Mouse (Mus musculus): Measurements from ENCODE around the gene Hist1h2ac. TPM values are rescaled to one million over a fixed set of nuclear protein-coding genes. Genes with fewer than 3 reads are reported as not detected.

Gene Hist1h2ac
- total and polyA plus RNA-seq, 3 experiments = 0.14 to 114 (median 0.97) TPM

- H3K9me3 ChIP-seq (replicated peaks; ENCODE audit: low read length) = no peaks in the 10 kb centered on the region
- no peak for DNase-seq (ENCODE audit: extremely low read depth)
- H3K4me1 ChIP-seq (ENCODE audit: control insufficient read depth in 1 of 2, insufficient read depth in 2 of 2) = peaks cover 2 to 35% of the 10 kb centered on the region in 2 experiments; a peak in 2 of 4 replicates
- TF ChIP-seq CHD1 (IDR thresholded peaks at IDR 0.05; ENCODE audit: low read depth, low read length) (no peak), EP300 (IDR thresholded peaks at IDR 0.05; ENCODE audit: low read length) (no peak), KAT2A (IDR thresholded peaks at IDR 0.05; ENCODE audit: insufficient replicate concordance, low read length) (no peak), JUND (conservative IDR thresholded peaks at IDR 0.05; ENCODE audit: low read depth, low read length) (no peak), CHD2 (IDR thresholded peaks at IDR 0.05; ENCODE audit: low read length) (no peak), ELF1 (IDR thresholded peaks at IDR 0.05; ENCODE audit: low read depth, low read length) (no peak), MEF2A (IDR thresholded peaks at IDR 0.05; ENCODE audit: borderline replicate concordance, low read depth, low read length) (no peak), POLR2AphosphoS2 (IDR thresholded peaks at IDR 0.05; ENCODE audit: low read depth, low read length) (no peak), ETS1 (conservative IDR thresholded peaks at IDR 0.05; ENCODE audit: low read depth, low read length) (no peak), MAX (IDR thresholded peaks at IDR 0.05; ENCODE audit: low read length) (no peak), MAFK (IDR thresholded peaks at IDR 0.05; ENCODE audit: insufficient replicate concordance, low read length) (no peak), USF1 (IDR thresholded peaks at IDR 0.05; ENCODE audit: low read depth, low read length) (no peak), ZMIZ1 (IDR thresholded peaks at IDR 0.05; ENCODE audit: low read depth, low read length) (no peak), MXI1 (IDR thresholded peaks at IDR 0.05; ENCODE audit: low read depth, low read length) (no peak), RAD21 (IDR thresholded peaks at IDR 0.05; ENCODE audit: low read depth, low read length) (no peak), ZC3H11A (IDR thresholded peaks at IDR 0.05; ENCODE audit: low read depth, low read length) (no peak)
- H3K27ac ChIP-seq (ENCODE audit: insufficient read depth, low read depth) = no peak overlapping the region
- no peak overlapping the region for H3K9ac ChIP-seq (ENCODE audit: insufficient read depth, low read depth)
- in situ Hi-C loops (cut with MboI; ENCODE audit: low pct_ligation_motif_present, low pct_unique_long_range_greater_than_20kb, low sequenced_read_pairs) = no loop called here
- no peak overlapping the region for H3K4me2 ChIP-seq (ENCODE audit: insufficient read depth, low read depth, poor library complexity, severe bottlenecking)
- no peaks in the 10 kb centered on the region for H3K36me3 ChIP-seq (replicated peaks in 1 of 2; ENCODE audit: control insufficient read depth in 1 of 2, insufficient read depth in 1 of 2, low read length in 1 of 2)
- no peak overlapping the region for H3K4me3 ChIP-seq (replicated peaks in 1 of 3; ENCODE audit: low read depth in 2 of 3, low read length in 2 of 3, poor library complexity in 1 of 3)
- H3K79me2 ChIP-seq (replicated peaks; ENCODE audit: control insufficient read depth, extremely low read depth, insufficient read depth, poor library complexity, severe bottlenecking) = no peaks in the 10 kb centered on the region
- no peaks in the 10 kb centered on the region for H3K27me3 ChIP-seq (replicated peaks)
- dilution Hi-C loops (cut with MboI; ENCODE audit: extremely low pct_ligation_motif_present, extremely low pct_unique_long_range_greater_than_20kb, low sequenced_read_pairs) = loop anchor here (10.0 kb wide), 1 partner anchor 49 kb away; the partner anchor contains the start of genes Hist1h2bb and Hist1h3c
Observed at GRCm38 (mm10) chr13:23696061-23696474, 12.3 kb upstream of the Hist1h2ac start.

GRCm38 (mm10) chr13:23695514-23695913 is 11.8 kb upstream of the Hist1h2ac start, which contains the start of gene Hist1h1t:
Gene Hist1h1t (plus strand): TSS chr13:23695814.
- peaks cover 2 to 29% of the 10 kb centered on the region in 2 experiments; a peak in 2 of 4 replicates for H3K4me1 ChIP-seq (ENCODE audit: control insufficient read depth in 1 of 2, insufficient read depth in 2 of 2)
- no peaks in the 10 kb centered on the region for H3K36me3 ChIP-seq (replicated peaks in 1 of 2; ENCODE audit: control insufficient read depth in 1 of 2, insufficient read depth in 1 of 2, low read length in 1 of 2)
- TF ChIP-seq CHD2 (IDR thresholded peaks at IDR 0.05; ENCODE audit: low read length) (no peak), PAX5 (IDR thresholded peaks at IDR 0.05; ENCODE audit: low read length) (no peak), MYC (IDR thresholded peaks at IDR 0.05; ENCODE audit: low read depth, low read length) (no peak), JUND (conservative IDR thresholded peaks at IDR 0.05; ENCODE audit: low read depth, low read length) (no peak), CTCF (conservative IDR thresholded peaks at IDR 0.05 in 1 of 2, IDR thresholded peaks at IDR 0.05 in 1 of 2; ENCODE audit: low read depth in 2 of 2, low read length in 2 of 2) (no peak), MEF2A (IDR thresholded peaks at IDR 0.05; ENCODE audit: borderline replicate concordance, low read depth, low read length) (no peak), EP300 (IDR thresholded peaks at IDR 0.05; ENCODE audit: low read length) (no peak), ZKSCAN1 (IDR thresholded peaks at IDR 0.05; ENCODE audit: borderline replicate concordance, low read depth, low read length) (no peak), ETS1 (conservative IDR thresholded peaks at IDR 0.05; ENCODE audit: low read depth, low read length) (no peak)
- no peaks in the 10 kb centered on the region for H3K9me3 ChIP-seq (replicated peaks; ENCODE audit: low read length)
- H3K4me3 ChIP-seq (replicated peaks in 1 of 3; ENCODE audit: low read depth in 2 of 3, low read length in 2 of 3, poor library complexity in 1 of 3) = no peak within 1 kb of the TSS
- DNase-seq (ENCODE audit: extremely low read depth) = no peak
- dilution Hi-C loops (cut with MboI; ENCODE audit: extremely low pct_ligation_motif_present, extremely low pct_unique_long_range_greater_than_20kb, low sequenced_read_pairs) (loop anchor here (10.0 kb wide), 1 partner anchor 49 kb away; the partner anchor contains the start of genes Hist1h2bb and Hist1h3c), in situ Hi-C loops (cut with MboI; ENCODE audit: low pct_ligation_motif_present, low pct_unique_long_range_greater_than_20kb, low sequenced_read_pairs) (no loop called here)
- no peak within 1 kb of the TSS for H3K9ac ChIP-seq (ENCODE audit: insufficient read depth, low read depth)
- no peak within 1 kb of the TSS for H3K4me2 ChIP-seq (ENCODE audit: insufficient read depth, low read depth, poor library complexity, severe bottlenecking)
- H3K79me2 ChIP-seq (replicated peaks; ENCODE audit: control insufficient read depth, extremely low read depth, insufficient read depth, poor library complexity, severe bottlenecking) = no peaks in the 10 kb centered on the region
- no peak within 1 kb of the TSS for H3K27ac ChIP-seq (ENCODE audit: insufficient read depth, low read depth)
- no peaks in the 10 kb centered on the region for H3K27me3 ChIP-seq (replicated peaks)
